Mouse (Mus musculus) embryonic facial prominence, embryonic 10.5 days (tissue): ENCODE measurements around the gene ccdc198. TPM values are rescaled to one million over a fixed set of nuclear protein-coding genes. Genes with fewer than 3 reads are reported as not detected.

Source experiments
- DNase-seq: peaks from one replicate; pipeline ENCODE4 v3.0.0-alpha.2; 2017; ENCODE audit warnings: low spot score
- H3K27ac ChIP-seq: fragments of 300-500 bp; sonication (generic); replicated peaks from 2 replicates; pipeline ENCODE4 v1.5.1; 2016; ENCODE audit warnings: mild to moderate bottlenecking
- H3K27me3 ChIP-seq: fragments of 300-500 bp; sonication (generic); replicated peaks from 2 replicates; pipeline ENCODE4 v1.6.1; 2016; ENCODE audit warnings: low read depth, mild to moderate bottlenecking; ENCODE audit not compliant: poor library complexity, severe bottlenecking
- H3K36me3 ChIP-seq: fragments of 300-500 bp; sonication (generic); replicated peaks from 2 replicates; pipeline ENCODE4 v1.6.1; 2016; ENCODE audit warnings: mild to moderate bottlenecking, moderate library complexity
- H3K4me1 ChIP-seq: fragments of 300-500 bp; sonication (generic); 2 replicates; pipeline ENCODE4 v1.6.1; 2016
- H3K4me3 ChIP-seq: fragments of 300-500 bp; sonication (generic); 2 replicates; pipeline ENCODE4 v1.5.1; 2016; ENCODE audit warnings: mild to moderate bottlenecking, moderate library complexity
- H3K9me3 ChIP-seq: fragments of 300-500 bp; sonication (generic); 2 replicates; pipeline ENCODE4 v1.6.1; 2016; ENCODE audit warnings: mild to moderate bottlenecking
- WGBS: fragments of 180-500 bp; shearing (Covaris S2); methylation state at CpG from one replicate; pipeline ENCODE4 v1.1.7; 2016; 5-methylcytosine and 5-hydroxymethylcytosine counted together
- polyA plus RNA-seq: library from polyadenylated mRNA; unstranded; fragments of >200 nt; fragmentation: Nextera tagmentation; extraction: Ambion mirVana; gene quantifications from 2 replicates; pipeline ENCODE4 v1.2.1, GENCODE M21; 2016

The ccdc198 gene
- polyA plus RNA-seq, 1 experiment from 2014 or later, result not detected

DNA sequence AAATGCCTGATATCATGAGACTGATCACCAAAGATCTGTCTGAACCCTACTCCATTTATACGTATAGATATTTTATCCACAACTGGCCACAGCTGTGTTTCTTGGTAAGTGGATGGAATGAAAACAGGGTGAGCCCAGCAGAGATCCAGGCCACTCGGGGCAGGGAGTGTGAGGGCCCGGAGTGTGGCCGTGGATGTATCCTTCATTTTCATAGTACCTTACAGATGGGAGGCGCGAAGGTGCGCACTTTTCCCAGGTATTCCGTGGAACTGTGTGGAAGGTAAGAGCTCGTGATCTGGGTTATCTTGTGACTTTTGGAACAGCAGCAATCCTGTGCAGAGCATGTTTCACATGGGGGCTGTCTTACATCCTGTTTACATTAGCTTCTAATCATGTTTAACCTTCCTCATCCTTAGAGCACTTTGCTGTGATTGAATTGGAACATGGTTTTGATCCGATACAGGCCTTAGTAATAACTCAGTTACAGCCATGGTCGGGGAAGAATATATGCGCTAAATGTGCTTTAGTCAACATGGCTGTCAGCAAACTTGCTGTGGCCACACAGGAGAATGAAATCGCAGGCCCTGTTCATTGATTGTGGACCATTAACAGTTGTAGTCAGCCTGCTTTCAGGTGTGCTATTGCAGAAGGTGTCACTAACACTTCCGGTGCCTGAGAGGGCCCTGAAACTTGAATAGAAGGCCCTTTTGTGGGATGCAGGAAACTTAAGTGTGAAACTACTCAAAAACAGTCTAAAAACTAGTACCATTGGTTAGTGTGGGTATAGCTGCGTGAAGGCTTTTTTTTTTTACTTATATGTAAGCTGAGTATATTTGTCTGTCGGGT lies 71.8 kb downstream of the ccdc198 start:
- H3K4me3 ChIP-seq, result peak overlapping the region; percentile 98
- no peaks in the 10 kb centered on the region for H3K9me3 ChIP-seq
- H3K4me1 ChIP-seq, result peaks cover 25% of the 10 kb centered on the region
- H3K27me3 ChIP-seq, result no peaks in the 10 kb centered on the region
- H3K36me3 ChIP-seq, result peaks cover 27% of the 10 kb centered on the region
- 62% methylated on average over 16 of the region's 16 CpGs for WGBS
- peak overlapping the region; percentile 93 for H3K27ac ChIP-seq
- peak; percentile 13 for DNase-seq

DNA sequence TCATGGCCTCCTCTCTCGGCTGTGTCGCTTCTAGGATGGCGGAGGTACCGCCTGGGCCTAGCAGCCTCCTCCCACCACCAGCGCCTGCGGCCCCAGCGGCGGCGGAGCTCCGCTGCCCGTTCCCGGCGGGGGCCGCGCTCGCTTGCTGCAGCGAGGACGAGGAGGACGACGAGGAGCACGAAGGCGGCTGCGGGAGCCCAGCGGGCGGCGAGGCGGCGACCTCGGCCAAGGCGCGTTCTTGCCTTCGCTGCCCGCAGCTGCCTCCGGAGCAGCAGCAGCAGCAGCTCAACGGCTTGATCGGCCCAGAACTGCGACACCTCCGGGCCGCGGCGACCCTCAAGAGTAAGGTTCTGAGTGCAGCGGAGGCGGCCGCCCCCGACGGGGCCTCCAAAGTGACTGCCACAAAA lies 72.7 kb downstream of the ccdc198 start:
- Histone ChIP-seq H3K36me3 (peaks cover 20% of the 10 kb centered on the region), H3K27me3 (no peaks in the 10 kb centered on the region), H3K9me3 (no peaks in the 10 kb centered on the region), H3K27ac (peak overlapping the region; percentile 93), H3K4me3 (peak overlapping the region; percentile 98), H3K4me1 (peaks cover 25% of the 10 kb centered on the region)
- DNase-seq, result peak; percentile 76
- WGBS, result under 1% methylated on average over 46 of the region's 46 CpGs

DNA sequence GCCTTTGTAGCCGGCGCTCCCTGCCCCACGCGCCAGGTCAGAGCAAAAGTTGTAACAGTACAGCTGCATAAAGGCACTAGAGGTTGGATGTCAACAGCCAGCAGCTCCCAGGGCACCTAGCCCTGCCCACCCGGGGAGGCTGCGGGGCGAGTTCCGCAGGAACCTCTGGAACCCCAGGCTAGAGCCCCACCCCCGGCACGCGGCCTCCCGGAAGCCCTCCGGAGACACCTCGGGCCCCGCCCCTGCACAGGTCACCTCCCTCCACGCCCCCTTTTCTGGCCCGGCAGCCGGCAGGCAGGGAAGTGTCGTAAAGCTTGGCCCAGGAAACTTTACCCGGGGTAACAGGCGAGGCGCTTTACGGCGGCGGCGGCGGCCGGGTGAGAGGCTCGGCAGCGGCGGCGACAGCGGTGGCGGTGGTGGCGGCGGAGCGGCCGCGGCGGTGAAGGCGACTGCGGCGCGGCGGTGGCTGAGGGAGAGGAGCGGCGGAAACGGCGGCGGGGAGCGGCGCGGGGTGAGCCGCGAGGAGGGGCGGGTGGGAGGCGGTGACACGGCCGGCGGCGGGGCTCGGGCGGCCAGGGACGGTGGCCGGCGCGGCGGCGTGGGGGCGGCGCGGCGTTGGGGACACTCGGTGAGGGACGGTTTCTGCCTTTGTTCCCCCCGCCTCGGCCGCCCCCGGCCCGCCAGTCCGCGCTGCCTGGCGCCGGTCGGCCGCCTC lies 73.2 kb downstream of the ccdc198 start, which contains the start of gene Naa30:
Naa30 (plus strand) TSS at position 360 of the 715 bp plus-strand sequence.
- peaks cover 25% of the 10 kb centered on the region for H3K4me1 ChIP-seq
- peak within 1 kb of the TSS; percentile 93 for H3K27ac ChIP-seq
- H3K27me3 ChIP-seq, result no peaks in the 10 kb centered on the region
- WGBS, result under 1% methylated on average over 83 of the region's 86 CpGs
- DNase-seq, result peak; percentile 98
- H3K9me3 ChIP-seq, result no peaks in the 10 kb centered on the region
- H3K36me3 ChIP-seq, result peaks cover 19% of the 10 kb centered on the region
- peak within 1 kb of the TSS; percentile 98 for H3K4me3 ChIP-seq

DNA sequence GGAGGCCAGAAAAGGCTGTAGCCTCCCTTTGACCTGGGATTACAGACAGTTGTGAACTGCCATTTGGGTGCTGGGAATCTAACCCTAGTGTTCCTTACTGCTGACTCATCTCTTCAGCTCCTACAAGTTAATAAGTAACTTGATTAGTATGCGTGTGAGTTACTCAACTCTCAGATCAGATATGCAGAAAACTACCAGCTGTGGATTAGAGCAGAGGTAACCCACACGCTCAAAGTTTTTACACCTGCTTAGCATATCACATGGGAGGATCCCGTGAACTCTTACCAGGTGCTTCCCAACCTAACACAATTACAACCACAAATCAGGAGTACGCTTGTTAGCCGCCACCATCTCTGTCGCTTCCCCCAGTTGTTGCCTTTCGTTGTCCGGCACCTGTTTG lies 74.0 kb downstream of the ccdc198 start:
- DNase-seq, result peak; percentile 21
- Histone ChIP-seq H3K36me3 (peaks cover 19% of the 10 kb centered on the region), H3K27me3 (no peaks in the 10 kb centered on the region), H3K9me3 (no peaks in the 10 kb centered on the region), H3K4me3 (peak overlapping the region; percentile 98), H3K4me1 (peaks cover 25% of the 10 kb centered on the region), H3K27ac (peak overlapping the region; percentile 93)
- 26% methylated on average over 8 of the region's 8 CpGs for WGBS

Other genes with a start within 250 kb of the ccdc198 start
- 26.2 and 26.6 TPM in 2 replicates for gene Ap5m1, start 179.4 kb downstream of the ccdc198 start, polyA plus RNA-seq
- 58.4 TPM in 2 replicates for gene Exoc5, start 178.8 kb downstream of the ccdc198 start, polyA plus RNA-seq
- gene Naa30, start 73.2 kb downstream of the ccdc198 start, polyA plus RNA-seq, result 8.5 and 8.7 TPM in 2 replicates